Mouse (Mus musculus) cortical plate, adult 2 months (tissue): ENCODE data around the gene Tenm2.

Source experiments
- CTCF ChIP-seq: fragments of 200-500 bp; IDR thresholded peaks from 2 replicates; pipeline ENCODE4 v1.5.1; 2011; ENCODE audit warnings: mild to moderate bottlenecking, control low read depth, low read length; ENCODE audit not compliant: insufficient read depth; ENCODE audit errors: extremely low read depth
- POLR2A ChIP-seq: fragments of 200-500 bp; IDR thresholded peaks from 2 replicates; pipeline ENCODE4 v1.6.1; 2011; ENCODE audit warnings: mild to moderate bottlenecking, low read length, control low read depth; ENCODE audit not compliant: insufficient read depth; ENCODE audit errors: extremely low read depth

GRCm38 (mm10) chr11:37041259-37041658, 194.5 kb downstream of the Tenm2 start:
- TF ChIP-seq CTCF, result no peak
- TF ChIP-seq POLR2A, result no peak
